Mouse (Mus musculus): ENCODE measurements around the gene Supv3l1. TPM values are rescaled to one million over a fixed set of nuclear protein-coding genes. Genes with fewer than 3 reads are reported as not detected.
A peak's percentile ranks its signal among the peaks of the same experiment; 100 is the strongest.
"Not testable (repeated sequence)": the region's sequence is repeated elsewhere in the genome, so short reads cannot be mapped to it uniquely, and the experiment has no call there.

Gene Supv3l1
- total RNA-seq (2014; rRNA removed; ENCODE audit: low replicate concordance) (34.1 and 35.9 TPM in 2 replicates), polyA plus RNA-seq (2015; fragmentation: Nextera tagmentation; extraction: Ambion mirVana) (23.2 and 26.3 TPM in 2 replicates)

DNA sequence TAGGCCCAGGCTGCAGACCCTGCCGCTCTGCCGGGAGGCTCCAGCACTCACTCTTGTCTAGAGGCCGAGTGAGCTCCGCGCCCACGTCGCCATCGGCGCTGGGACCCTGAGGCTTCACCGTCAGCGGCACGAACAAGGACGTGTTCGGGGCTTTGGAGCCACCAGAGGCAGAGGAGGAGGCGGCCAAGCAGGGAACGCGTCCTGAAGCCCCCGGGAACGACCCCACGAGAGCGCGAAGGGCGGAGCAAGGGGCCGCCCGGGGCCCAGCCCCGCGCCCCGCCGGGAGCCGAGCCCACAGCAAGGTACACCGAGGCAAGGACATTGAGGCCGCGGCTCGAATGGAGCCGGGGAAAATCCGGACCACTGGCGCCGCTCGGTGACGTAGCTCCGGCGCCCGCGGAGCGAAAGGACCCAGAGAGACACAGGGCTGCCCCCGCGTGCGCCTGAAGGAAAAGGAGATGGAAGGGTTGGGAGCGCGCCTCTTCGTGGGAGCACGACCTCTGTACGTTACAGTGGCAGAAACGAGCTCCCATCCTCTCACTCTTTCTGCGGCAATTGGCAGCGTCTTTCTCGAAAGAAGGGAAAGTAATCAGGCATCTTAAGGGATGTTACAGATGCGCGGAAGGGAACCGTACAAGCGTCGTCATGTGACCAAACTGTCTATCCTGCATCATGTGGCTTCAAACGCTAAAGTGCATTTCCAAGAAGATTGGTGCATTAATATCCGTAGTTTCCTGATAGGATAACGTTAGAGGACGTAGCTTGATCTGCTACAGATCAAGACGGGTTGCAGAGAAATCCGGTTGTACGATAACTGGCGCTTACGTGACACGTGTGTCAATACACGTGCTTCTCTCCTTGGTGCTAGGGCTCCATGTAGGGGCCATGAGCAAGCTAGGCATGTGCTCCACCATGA, at the start of gene Supv3l1, which contains the start of gene 4930507D05Rik:
TSS of gene Supv3l1 (minus strand) at position 375 of the 916 bp plus-strand sequence.
TSS of gene 4930507D05Rik (plus strand) at position 126 of the 916 bp plus-strand sequence.
- H3K4me2 ChIP-seq (ENCODE audit: low read depth, low read length) = peak within 1 kb of the TSS; percentile 62
- TF ChIP-seq CTCF (IDR thresholded peaks at IDR 0.05; ENCODE audit: low read depth) (no peak), EP300 (IDR thresholded peaks at IDR 0.05; ENCODE audit: low read depth) (no peak; the same call in 1 of the 2 replicates)
- no peaks in the 10 kb centered on the region for H3K27me3 ChIP-seq (ENCODE audit: control insufficient read depth, insufficient read depth, low read length)
- peaks cover 8% of the 10 kb centered on the region; the same call in 1 of the 2 replicates for H3K4me1 ChIP-seq (ENCODE audit: control insufficient read depth, insufficient read depth)
- WGBS = under 1% methylated on average over 73 of the region's 73 CpGs
- H3K36me3 ChIP-seq (replicated peaks; ENCODE audit: control insufficient read depth, insufficient read depth, low read length) = peaks cover 31% of the 10 kb centered on the region
- no peaks in the 10 kb centered on the region for H3K9me3 ChIP-seq (replicated peaks; ENCODE audit: control insufficient read depth, low read length)
- peak within 1 kb of the TSS; percentile 78 for H3K27ac ChIP-seq (ENCODE audit: low read depth)
- DNase-seq (ENCODE audit: low spot score) (peak; percentile 91), ATAC-seq (ENCODE audit: insufficient read depth, low read depth) (peak; percentile 87)
- peak within 1 kb of the TSS; percentile 88 for H3K9ac ChIP-seq (replicated peaks; ENCODE audit: low read depth, low read length)
- peak within 1 kb of the TSS; percentile 76 for H3K4me3 ChIP-seq (ENCODE audit: low read depth, low read length)

DNA sequence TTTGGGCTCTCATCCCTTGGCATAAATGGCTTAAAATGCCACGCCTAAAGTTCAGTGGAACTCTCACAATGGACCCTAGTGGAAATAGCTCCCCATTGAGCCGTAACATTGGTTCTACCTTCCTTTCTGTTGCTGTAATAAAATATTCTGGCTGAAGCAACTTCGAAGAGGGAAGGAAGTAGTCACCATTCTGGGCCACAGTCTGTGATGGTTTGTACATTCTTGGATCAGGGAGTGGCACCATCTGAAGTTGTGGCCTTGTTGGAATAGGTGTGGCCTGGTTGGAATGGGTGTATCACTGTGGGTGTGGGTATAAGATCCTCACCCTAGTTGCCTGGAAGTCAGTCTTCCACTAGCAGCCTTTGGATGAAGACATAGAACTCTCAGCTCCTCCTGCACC, 42.1 kb upstream of the Supv3l1 start:
- not testable (repeated sequence) for H3K4me2 ChIP-seq (ENCODE audit: low read depth, low read length); H3K4me3 ChIP-seq (ENCODE audit: low read depth, low read length); H3K36me3 ChIP-seq (replicated peaks; ENCODE audit: control insufficient read depth, insufficient read depth, low read length); DNase-seq (ENCODE audit: low spot score); ATAC-seq (ENCODE audit: insufficient read depth, low read depth); H3K9ac ChIP-seq (replicated peaks; ENCODE audit: low read depth, low read length); H3K9me3 ChIP-seq (replicated peaks; ENCODE audit: control insufficient read depth, low read length); H3K27me3 ChIP-seq (ENCODE audit: control insufficient read depth, insufficient read depth, low read length); H3K4me1 ChIP-seq (ENCODE audit: control insufficient read depth, insufficient read depth); H3K27ac ChIP-seq (ENCODE audit: low read depth)
- 72% methylated on average over 3 of the region's 3 CpGs for WGBS

DNA sequence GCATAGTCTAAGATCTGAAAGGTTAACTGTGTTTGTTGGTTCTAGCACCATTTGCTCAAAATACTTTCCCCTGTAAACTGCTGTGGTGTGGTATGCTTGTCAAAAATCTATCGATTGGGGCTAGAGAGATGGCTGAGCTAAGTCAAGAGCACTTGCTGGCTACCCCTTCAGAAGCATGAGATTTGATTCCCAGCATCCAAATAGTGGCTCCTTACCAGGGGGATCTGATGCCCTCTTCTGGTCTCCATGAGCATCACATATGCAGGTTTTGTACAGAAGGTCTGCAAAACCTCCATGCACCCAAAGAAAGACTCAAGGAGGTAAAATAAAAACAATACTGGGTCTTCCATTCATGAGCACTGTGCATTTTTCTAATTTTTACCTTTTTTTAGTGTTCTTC, 38.7 kb upstream of the Supv3l1 start:
- H3K4me2 ChIP-seq (ENCODE audit: low read depth, low read length) = no peak overlapping the region
- H3K27ac ChIP-seq (ENCODE audit: low read depth) = no peak overlapping the region
- no peaks in the 10 kb centered on the region for H3K36me3 ChIP-seq (replicated peaks; ENCODE audit: control insufficient read depth, insufficient read depth, low read length)
- DNase-seq (ENCODE audit: low spot score) = peak; percentile 71
- no peak for TF ChIP-seq EP300 (IDR thresholded peaks at IDR 0.05; ENCODE audit: low read depth)
- TF ChIP-seq CTCF (IDR thresholded peaks at IDR 0.05; ENCODE audit: low read depth) = peak; percentile 70
- H3K27me3 ChIP-seq (ENCODE audit: control insufficient read depth, insufficient read depth, low read length) = no peaks in the 10 kb centered on the region
- peaks cover 10% of the 10 kb centered on the region; the same call in 1 of the 2 replicates for H3K4me1 ChIP-seq (ENCODE audit: control insufficient read depth, insufficient read depth)
- WGBS = 21% methylated on average over 1 of the region's 1 CpGs
- no peak overlapping the region for H3K4me3 ChIP-seq (ENCODE audit: low read depth, low read length)
- H3K9me3 ChIP-seq (replicated peaks; ENCODE audit: control insufficient read depth, low read length) = no peaks in the 10 kb centered on the region
- ATAC-seq (ENCODE audit: insufficient read depth, low read depth) = no peak
- no peak overlapping the region for H3K9ac ChIP-seq (replicated peaks; ENCODE audit: low read depth, low read length)

DNA sequence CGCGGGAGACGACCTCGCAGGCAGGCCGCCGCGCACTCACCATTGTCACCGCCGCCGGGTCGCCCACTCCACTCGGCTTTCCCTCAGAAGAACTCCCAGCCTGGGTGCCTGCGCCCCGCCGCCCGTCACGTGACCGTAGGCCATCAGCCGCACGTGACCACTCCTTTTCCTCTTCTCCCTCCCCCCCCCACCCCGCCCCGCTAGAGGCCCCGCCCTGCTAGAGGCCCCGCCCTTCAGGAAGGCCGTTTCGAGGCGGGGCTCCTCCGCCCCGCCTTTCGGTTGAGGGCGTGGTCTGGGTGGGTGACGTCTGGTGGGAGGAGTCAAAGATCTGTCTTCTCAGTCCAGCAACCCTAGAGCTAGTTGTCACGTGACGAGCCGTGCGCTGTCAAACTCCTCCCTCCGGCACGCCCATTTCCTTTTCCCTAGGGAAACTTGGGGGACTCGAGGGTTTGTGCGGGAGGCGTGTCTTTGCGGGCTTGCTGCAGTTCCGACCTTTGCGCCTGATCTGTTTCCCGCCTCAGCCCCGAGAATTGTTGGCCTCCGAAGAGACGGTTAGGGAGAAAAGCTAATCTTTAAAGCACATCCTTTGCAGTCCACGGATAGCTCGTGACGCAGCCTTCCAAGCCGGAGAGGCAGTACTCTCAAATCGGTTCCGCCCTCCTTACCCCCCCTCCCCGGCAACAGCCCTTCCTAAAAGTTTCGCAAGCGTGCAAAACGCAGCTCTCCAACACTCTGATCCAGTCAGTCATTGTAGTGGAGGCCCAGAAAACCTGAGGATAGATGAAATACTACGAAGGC, 37.3 kb upstream of the Supv3l1 start, which contains the start of gene Vps26a:
TSS of gene Vps26a (minus strand) at position 188 of the 798 bp plus-strand sequence.
- Histone ChIP-seq H3K27me3 (ENCODE audit: control insufficient read depth, insufficient read depth, low read length) (no peaks in the 10 kb centered on the region), H3K4me2 (ENCODE audit: low read depth, low read length) (peak within 1 kb of the TSS; percentile 90), H3K36me3 (replicated peaks; ENCODE audit: control insufficient read depth, insufficient read depth, low read length) (no peaks in the 10 kb centered on the region), H3K27ac (ENCODE audit: low read depth) (peak within 1 kb of the TSS; percentile 89), H3K4me1 (ENCODE audit: control insufficient read depth, insufficient read depth) (peaks cover 10% of the 10 kb centered on the region; the same call in 1 of the 2 replicates), H3K4me3 (ENCODE audit: low read depth, low read length) (peak within 1 kb of the TSS; percentile 84), H3K9me3 (replicated peaks; ENCODE audit: control insufficient read depth, low read length) (no peaks in the 10 kb centered on the region), H3K9ac (replicated peaks; ENCODE audit: low read depth, low read length) (peak within 1 kb of the TSS; percentile 92)
- ATAC-seq (ENCODE audit: insufficient read depth, low read depth) (peak; percentile 93), DNase-seq (ENCODE audit: low spot score) (peak; percentile 99)
- TF ChIP-seq CTCF (IDR thresholded peaks at IDR 0.05; ENCODE audit: low read depth) (no peak), EP300 (IDR thresholded peaks at IDR 0.05; ENCODE audit: low read depth) (peak; percentile 61; the same call in 1 of the 2 replicates)
- WGBS = under 1% methylated on average over 50 of the region's 59 CpGs
